Mouse (Mus musculus) embryonic fibroblast, embryonic 13.5 days (primary cell): ENCODE results near the gene Mybphl. TPM values are rescaled to one million over a fixed set of nuclear protein-coding genes. Genes with fewer than 3 reads are reported as not detected.

Experiments
- H3K27ac ChIP-seq: 2 replicates; pipeline ENCODE4 v1.5.1; 2012; ENCODE audit warnings: low read length, control low read depth, inconsistent platforms; ENCODE audit not compliant: insufficient read depth
- H3K4me1 ChIP-seq: 2 replicates; pipeline ENCODE4 v1.6.1; 2011; ENCODE audit warnings: low read length; ENCODE audit not compliant: control insufficient read depth, insufficient read depth
- H3K4me3 ChIP-seq: 2 replicates; pipeline ENCODE4 v1.5.1; 2011; ENCODE audit warnings: mild to moderate bottlenecking, control low read depth, low read length; ENCODE audit not compliant: insufficient read depth
- CTCF ChIP-seq: IDR thresholded peaks from 2 replicates; pipeline ENCODE4 v1.5.1; 2011; ENCODE audit warnings: mild to moderate bottlenecking, control low read depth, low read length, moderate library complexity, borderline replicate concordance; ENCODE audit not compliant: insufficient read depth
- POLR2A ChIP-seq: IDR thresholded peaks from 2 replicates; pipeline ENCODE4 v1.6.1; 2011; ENCODE audit warnings: low read depth, mild to moderate bottlenecking, control low read depth, low read length, moderate library complexity
- polyA plus RNA-seq: library from polyadenylated mRNA; stranded (reverse); fragments of >200 nt; gene quantifications from 2 replicates; pipeline ENCODE4 v1.2.4, GENCODE M21; 2011; ENCODE audit warnings: low read depth; ENCODE audit not compliant: missing spikeins, insufficient read length

Mybphl gene
- not detected in 2 replicates for polyA plus RNA-seq

DNA sequence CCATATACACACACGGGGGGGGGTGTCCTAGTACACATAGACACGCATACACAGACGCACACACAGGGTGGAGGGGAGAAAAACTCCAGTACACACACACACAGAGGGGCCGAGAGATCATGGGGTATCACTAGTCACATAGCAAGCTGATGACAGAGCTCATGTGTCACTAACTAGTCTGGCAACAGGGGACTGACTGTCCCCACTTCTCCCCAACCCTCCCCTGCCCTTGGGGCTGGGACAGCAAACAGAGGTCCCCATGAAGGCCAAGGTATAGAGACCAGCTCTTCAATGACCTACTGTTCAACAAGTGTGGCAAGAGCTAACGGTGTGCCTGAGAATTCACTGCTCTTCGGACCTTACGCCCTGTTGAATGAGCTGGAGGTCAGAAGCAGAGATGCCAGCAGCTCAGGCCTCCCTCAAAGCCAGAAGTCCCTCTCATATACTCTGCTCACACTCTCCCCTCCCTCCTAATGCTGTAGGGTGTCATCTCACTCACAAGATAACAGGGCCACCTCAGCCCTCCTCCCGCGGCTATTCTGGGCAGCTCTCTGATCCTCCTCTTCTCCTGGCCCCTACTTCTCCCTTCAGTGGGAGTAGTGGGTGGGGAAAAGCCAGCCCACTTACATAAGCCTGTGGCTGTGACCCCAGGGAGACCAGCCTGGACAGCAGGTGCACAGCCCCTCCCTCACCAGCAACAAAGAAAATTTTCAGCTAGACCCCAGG is at the start of gene Mybphl:
TSS of gene Mybphl (plus strand) at position 642 of the 726 bp plus-strand sequence.
- no peaks in the 10 kb centered on the region for H3K4me1 ChIP-seq
- no peak for TF ChIP-seq CTCF
- TF ChIP-seq POLR2A, result no peak
- H3K27ac ChIP-seq, result no peak within 1 kb of the TSS
- no peak within 1 kb of the TSS for H3K4me3 ChIP-seq

DNA sequence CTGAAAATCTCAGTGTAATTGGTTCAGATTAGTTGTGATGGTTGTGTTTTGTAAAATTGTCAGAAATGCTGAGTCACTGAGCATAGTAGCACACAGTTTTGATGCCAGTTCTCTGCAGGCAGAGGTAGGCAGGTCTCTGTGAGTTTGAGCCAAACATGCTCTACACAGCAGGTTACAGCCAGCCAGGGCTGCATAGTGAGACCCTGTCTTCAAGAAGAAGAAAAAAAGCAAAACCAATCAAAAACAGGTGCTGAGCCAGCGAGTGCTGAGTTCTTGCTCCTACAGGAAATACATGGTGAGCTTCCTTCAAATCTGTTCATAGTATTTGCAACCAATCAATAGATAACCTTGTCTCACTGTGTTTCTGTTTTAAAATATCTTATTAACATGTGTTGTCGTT is 46.2 kb upstream of the Mybphl start:
- TF ChIP-seq POLR2A, result no peak
- TF ChIP-seq CTCF, result no peak
- Histone ChIP-seq H3K4me3 (no peak overlapping the region), H3K4me1 (peaks cover 12% of the 10 kb centered on the region), H3K27ac (no peak overlapping the region)

DNA sequence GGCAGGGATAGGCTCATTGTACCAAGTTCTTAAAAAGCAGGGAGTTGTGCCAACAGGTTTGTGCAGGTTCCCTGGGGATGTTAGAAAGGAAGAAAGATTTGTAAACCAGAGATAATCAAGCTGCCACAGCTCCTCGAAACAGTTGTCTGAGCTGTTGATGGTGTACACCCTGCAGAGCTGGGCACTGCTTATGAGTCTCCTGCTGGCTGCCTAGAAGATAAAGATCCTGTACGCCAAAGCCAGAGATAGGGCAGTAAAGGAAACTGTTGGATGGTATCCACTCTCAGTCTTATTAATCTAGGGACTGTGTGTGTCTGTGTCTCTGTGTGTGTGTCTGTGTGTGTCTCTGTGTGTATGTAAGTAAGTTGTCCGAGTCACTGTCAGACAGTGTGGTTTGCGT is 43.0 kb upstream of the Mybphl start:
- Histone ChIP-seq H3K4me3 (no peak overlapping the region), H3K27ac (no peak overlapping the region), H3K4me1 (peaks cover 12% of the 10 kb centered on the region)
- TF ChIP-seq POLR2A (no peak), CTCF (no peak)

DNA sequence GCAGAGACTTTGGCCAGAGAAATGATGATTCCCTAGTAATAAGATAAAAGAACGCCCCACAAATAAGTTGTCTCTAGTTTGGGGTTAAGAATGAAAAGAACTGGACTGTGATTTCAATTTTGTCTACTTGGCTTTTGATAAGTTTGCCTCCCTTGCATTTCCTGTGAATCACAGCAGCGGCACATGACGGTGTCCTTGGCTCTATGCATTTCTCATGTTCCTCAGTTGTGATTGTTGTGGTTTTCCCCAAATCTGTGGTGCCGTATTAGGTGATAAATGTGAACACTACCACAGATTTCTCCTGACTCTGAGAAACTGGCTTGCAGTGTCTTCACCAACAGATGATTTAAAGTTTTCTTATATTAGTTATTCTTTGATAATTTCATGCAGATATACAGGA is 42.6 kb upstream of the Mybphl start:
- TF ChIP-seq POLR2A (no peak), CTCF (no peak)
- Histone ChIP-seq H3K4me3 (no peak overlapping the region), H3K4me1 (peaks cover 12% of the 10 kb centered on the region), H3K27ac (no peak overlapping the region)

DNA sequence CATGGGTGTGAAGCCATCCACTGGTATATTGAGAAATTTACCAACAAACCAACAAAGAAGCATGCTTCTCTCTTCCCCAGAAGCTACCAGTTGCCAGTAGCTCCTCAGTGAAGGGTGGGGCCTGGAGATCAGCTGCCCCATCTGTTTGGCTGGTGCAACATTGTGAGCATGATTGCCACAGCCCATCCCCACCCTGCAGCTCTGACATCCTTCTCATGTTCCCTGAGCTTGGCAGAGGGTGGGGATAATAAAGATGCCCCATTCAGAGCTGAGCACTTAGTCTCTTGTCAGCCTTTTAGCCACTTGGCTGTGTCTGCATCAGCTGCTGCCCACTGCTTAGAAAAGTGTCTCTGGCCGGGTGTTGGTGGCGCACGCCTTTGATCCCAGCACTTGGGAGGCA is 41.7 kb upstream of the Mybphl start:
- TF ChIP-seq CTCF (no peak), POLR2A (no peak)
- Histone ChIP-seq H3K27ac (no peak overlapping the region), H3K4me3 (no peak overlapping the region), H3K4me1 (peaks cover 19% of the 10 kb centered on the region)

DNA sequence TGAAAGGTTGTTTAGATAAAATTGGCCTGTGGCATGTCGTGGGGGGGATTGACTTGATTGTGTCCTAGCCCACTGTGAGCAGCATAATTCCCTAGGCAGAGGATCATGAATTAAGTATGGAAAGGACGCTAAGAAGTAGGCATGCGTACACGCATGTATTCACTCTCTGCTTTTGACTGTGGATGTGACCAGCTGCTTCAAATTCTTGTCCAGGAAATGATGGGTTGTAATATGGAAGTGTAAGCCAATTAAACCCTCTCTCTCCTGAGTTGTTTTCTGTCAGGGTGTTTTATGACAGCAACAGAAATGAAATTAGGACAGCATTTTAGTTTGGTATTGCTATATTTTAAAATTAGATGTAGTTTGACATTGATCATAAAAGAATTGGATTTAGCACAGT is 39.9 kb upstream of the Mybphl start:
- H3K27ac ChIP-seq, result no peak overlapping the region
- TF ChIP-seq POLR2A, result no peak
- no peak for TF ChIP-seq CTCF

DNA sequence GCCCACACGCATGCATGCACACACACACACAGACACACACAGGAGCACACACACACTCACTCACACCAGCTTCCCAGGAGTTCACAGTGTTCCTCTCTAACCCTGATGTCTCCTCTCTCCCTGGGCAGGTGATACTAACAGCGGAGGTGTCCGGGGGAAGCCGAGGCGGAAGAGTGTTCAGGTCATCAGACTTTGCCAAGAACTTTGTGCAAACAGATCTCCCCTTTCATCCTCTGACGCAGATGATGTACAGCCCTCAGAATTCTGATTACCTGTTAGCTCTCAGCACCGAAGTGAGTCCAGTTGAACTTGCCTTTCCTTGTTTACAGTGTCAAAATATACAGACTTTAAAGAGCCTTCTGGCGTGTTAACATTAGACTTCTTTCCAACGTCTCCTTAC is 39.2 kb upstream of the Mybphl start:
- H3K4me1 ChIP-seq, result peaks cover 10% of the 10 kb centered on the region
- H3K4me3 ChIP-seq, result no peak overlapping the region
- H3K27ac ChIP-seq, result no peak overlapping the region
- TF ChIP-seq CTCF (no peak), POLR2A (no peak)

More for the DNA sequence above, 39.9 kb upstream of the Mybphl start:
- peaks cover 12% of the 10 kb centered on the region for H3K4me1 ChIP-seq
- H3K4me3 ChIP-seq, result no peak overlapping the region

DNA sequence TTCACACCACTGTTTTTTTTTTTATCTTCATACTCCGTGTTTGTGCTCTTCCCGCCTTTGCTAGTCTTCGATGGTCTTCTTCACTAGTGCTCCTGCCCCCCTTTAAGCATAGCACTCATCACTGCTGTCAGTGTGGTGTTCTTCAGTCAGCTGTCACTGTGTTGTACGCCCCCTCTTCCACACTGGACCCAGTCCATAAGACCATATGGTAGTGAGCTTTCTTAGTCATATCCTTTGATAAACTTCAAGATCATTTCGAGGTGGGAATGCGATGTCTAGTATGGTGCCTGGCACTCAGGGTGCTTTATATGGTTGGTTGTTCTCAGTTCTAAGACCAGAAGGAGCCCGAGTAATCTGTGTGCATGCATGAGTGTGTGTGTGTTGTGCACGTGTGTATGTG is 37.4 kb upstream of the Mybphl start:
- Histone ChIP-seq H3K4me1 (peaks cover 10% of the 10 kb centered on the region), H3K4me3 (no peak overlapping the region)
- no peak for TF ChIP-seq CTCF
- no peak for TF ChIP-seq POLR2A

DNA sequence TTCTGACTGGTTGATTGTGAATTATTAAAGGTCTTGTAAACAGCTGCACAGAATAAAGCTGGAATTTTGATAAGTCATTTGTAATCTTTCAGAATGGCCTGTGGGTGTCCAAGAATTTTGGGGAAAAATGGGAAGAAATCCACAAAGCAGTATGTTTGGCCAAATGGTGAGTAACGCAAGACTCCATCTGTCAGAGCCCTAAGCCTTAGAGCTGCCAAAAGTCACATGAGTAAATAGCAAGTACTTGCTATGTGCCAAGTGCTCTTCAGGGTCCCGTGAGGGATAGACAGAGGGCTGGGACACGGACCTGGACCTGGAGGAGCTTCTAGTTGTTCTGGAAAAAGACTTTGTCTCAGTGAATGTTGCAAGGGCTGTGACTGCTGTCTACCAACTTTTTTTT is 36.8 kb upstream of the Mybphl start:
- Histone ChIP-seq H3K27ac (peak overlapping the region; percentile 48; the same call in 1 of the 2 replicates), H3K4me1 (peaks cover 10% of the 10 kb centered on the region), H3K4me3 (no peak overlapping the region)
- TF ChIP-seq CTCF (no peak), POLR2A (no peak)

More for the DNA sequence above, 37.4 kb upstream of the Mybphl start:
- H3K27ac ChIP-seq, result peak overlapping the region; percentile 48; the same call in 1 of the 2 replicates

DNA sequence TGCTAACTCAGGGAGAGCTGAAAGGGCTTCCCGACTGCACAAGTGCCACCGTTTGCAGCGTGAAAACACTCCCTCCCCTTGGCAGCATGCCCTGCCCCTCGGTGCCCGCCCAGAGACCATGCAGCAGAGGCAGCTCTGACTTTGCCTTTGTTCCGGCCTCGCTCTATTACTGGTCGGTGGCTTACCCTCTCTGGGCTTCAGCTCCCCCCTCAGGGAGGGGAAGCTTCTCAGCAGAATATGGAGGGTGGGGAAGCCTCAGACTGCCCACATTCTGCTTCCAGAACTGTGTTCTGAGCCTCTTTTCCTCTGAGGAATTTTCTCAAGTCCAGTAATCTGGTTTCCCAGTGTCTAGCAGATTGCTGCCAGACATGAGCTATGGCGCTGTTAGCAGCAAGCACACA is 36.3 kb upstream of the Mybphl start:
- no peak overlapping the region for H3K4me3 ChIP-seq
- H3K27ac ChIP-seq, result no peak overlapping the region; the same call in 1 of the 2 replicates
- no peak for TF ChIP-seq CTCF
- TF ChIP-seq POLR2A, result no peak
- H3K4me1 ChIP-seq, result peaks cover 10% of the 10 kb centered on the region
